Mouse (Mus musculus): ENCODE measurements around the gene Ptprs. TPM values are rescaled to one million over a fixed set of nuclear protein-coding genes. Genes with fewer than 3 reads are reported as not detected.

Gene Ptprs
- total RNA-seq, 2 experiments from 2014 or later = 38.2 to 44.4 TPM

Small RNAs within 50 kb of the gene (microRNA-seq; reads per million reads assigned to microRNA genes)
- 0 to 0.32 reads per million in 2 experiments for gene Mir6977

Other genes starting within 250 kb of the Ptprs start
- 100 to 1,000 TPM; 101 to 117 TPM for gene Fem1a, start 219.7 kb downstream of the Ptprs start, total RNA-seq (2021)
- gene Ticam1, start 199.7 kb downstream of the Ptprs start, total RNA-seq (2021) = 1 to 10 TPM; 5.3 to 7.1 TPM
- gene Plin3, start 183.6 kb downstream of the Ptprs start, total RNA-seq (2021) = 10 to 100 TPM; 32.8 to 55.8 TPM
- gene Arrdc5, start 176.2 kb downstream of the Ptprs start, total RNA-seq (2021) = not detected
- gene Uhrf1, start 173.2 kb downstream of the Ptprs start, total RNA-seq (2021) = 1 to 10 TPM; 5.4 to 7.4 TPM
- 10 to 100 TPM; 24.1 to 27.2 TPM for gene Kdm4b, start 150.4 kb downstream of the Ptprs start, total RNA-seq (2021)
- gene Znrf4, start 35.9 kb upstream of the Ptprs start, total RNA-seq (2021) = not detected
- under 1 TPM; 0.27 to 0.42 TPM for gene Gm20219, start 77.9 kb upstream of the Ptprs start, total RNA-seq (2021)
- gene Safb2, start 108.1 kb upstream of the Ptprs start, total RNA-seq (2021) = 10 to 100 TPM; 25.1 to 34.9 TPM
- gene Safb, start 108.3 kb upstream of the Ptprs start, total RNA-seq (2021) = 10 to 100 TPM; 39.4 to 46.2 TPM
- 100 to 1,000 TPM; 193 to 194 TPM for gene 2410015M20Rik, start 133.3 kb upstream of the Ptprs start, total RNA-seq (2021)
- 100 to 1,000 TPM; 679 to 780 TPM for gene Rpl36, start 136.9 kb upstream of the Ptprs start, total RNA-seq (2021)
- 10 to 100 TPM; 50.3 to 54.5 TPM for gene Lonp1, start 150.4 kb upstream of the Ptprs start, total RNA-seq (2021)
- not detected for gene Catsperd, start 151.7 kb upstream of the Ptprs start, total RNA-seq (2021)
- gene Ranbp3, start 196.8 kb upstream of the Ptprs start, total RNA-seq (2021) = 10 to 100 TPM; 34.2 to 35.1 TPM
- gene Ndufa11, start 241.3 kb upstream of the Ptprs start, total RNA-seq (2021) = 100 to 1,000 TPM; 433 to 458 TPM
- gene Vmac, start 241.5 kb upstream of the Ptprs start, total RNA-seq (2021) = 1 to 10 TPM; 5.4 to 5.8 TPM

All from gastrocnemius, postnatal 14 days (tissue).